Mouse (Mus musculus) retina, adult 2 months (tissue): ENCODE measurements around the gene Gm11011.
"Not testable (repeated sequence)": the region's sequence is repeated elsewhere in the genome, so short reads cannot be mapped to it uniquely, and the experiment has no call there.

ENCODE experiments used
- DNase-seq: peaks from one replicate; pipeline ENCODE4 v3.0.0-alpha.2; 2012; ENCODE audit warnings: low read depth, low spot score

Gene Gm11011

GRCm38 (mm10) chr2:169587645-169588044 is at the start of gene Gm11011:
Gene Gm11011 (minus strand): TSS chr2:169587745.
- DNase-seq = not testable (repeated sequence)

GRCm38 (mm10) chr2:169636414-169636813 is 48.9 kb upstream of the Gm11011 start:
- DNase-seq = no peak

GRCm38 (mm10) chr2:169635428-169635827 is 47.9 kb upstream of the Gm11011 start:
- no peak for DNase-seq

- no peak for DNase-seq
These were observed 47.3 kb upstream of the Gm11011 start for GRCm38 (mm10) chr2:169634619-169635382.

- no peak for DNase-seq
These were observed 46.1 kb upstream of the Gm11011 start for GRCm38 (mm10) chr2:169633491-169634289.

GRCm38 (mm10) chr2:169632338-169633151 is 45.0 kb upstream of the Gm11011 start, which contains the start of gene Tshz2:
Gene Tshz2 (plus strand): TSS chr2:169633013.
- DNase-seq = no peak

GRCm38 (mm10) chr2:169630070-169630469 is 42.5 kb upstream of the Gm11011 start:
- DNase-seq = no peak

- DNase-seq = no peak
These were observed 33.7 kb upstream of the Gm11011 start for GRCm38 (mm10) chr2:169621201-169621710.

GRCm38 (mm10) chr2:169615998-169616397 is 28.5 kb upstream of the Gm11011 start:
- no peak for DNase-seq

- no peak for DNase-seq
These were observed 27.1 kb upstream of the Gm11011 start for GRCm38 (mm10) chr2:169614683-169615082.

GRCm38 (mm10) chr2:169611557-169611956 is 24.0 kb upstream of the Gm11011 start:
- no peak for DNase-seq

GRCm38 (mm10) chr2:169610882-169611281 is 23.3 kb upstream of the Gm11011 start:
- no peak for DNase-seq

GRCm38 (mm10) chr2:169609956-169610355 is 22.4 kb upstream of the Gm11011 start:
- no peak for DNase-seq

GRCm38 (mm10) chr2:169607787-169608186 is 20.2 kb upstream of the Gm11011 start:
- DNase-seq = no peak

GRCm38 (mm10) chr2:169606901-169607678 is 19.5 kb upstream of the Gm11011 start:
- DNase-seq = no peak

GRCm38 (mm10) chr2:169600163-169600562 is 12.6 kb upstream of the Gm11011 start:
- DNase-seq = no peak

- DNase-seq = no peak
These were observed 12.0 kb upstream of the Gm11011 start for GRCm38 (mm10) chr2:169599591-169599990.

GRCm38 (mm10) chr2:169597971-169598370 is 10.4 kb upstream of the Gm11011 start:
- no peak for DNase-seq

GRCm38 (mm10) chr2:169597357-169597756 is 9.8 kb upstream of the Gm11011 start:
- DNase-seq = no peak

- DNase-seq = no peak
These were observed 6.2 kb upstream of the Gm11011 start for GRCm38 (mm10) chr2:169593742-169594141.

- no peak for DNase-seq
These were observed 2.9 kb upstream of the Gm11011 start for GRCm38 (mm10) chr2:169590412-169590811.
